Mouse (Mus musculus) kidney, adult 18-20 months (tissue): ENCODE data around the gene Cenpb.
"Not testable (repeated sequence)": the region's sequence is repeated elsewhere in the genome, so short reads cannot be mapped to it uniquely, and the experiment has no call there.

Source experiments
- DNase-seq: peaks from one replicate; pipeline ENCODE4 v3.0.0; 2021

Cenpb gene

DNA sequence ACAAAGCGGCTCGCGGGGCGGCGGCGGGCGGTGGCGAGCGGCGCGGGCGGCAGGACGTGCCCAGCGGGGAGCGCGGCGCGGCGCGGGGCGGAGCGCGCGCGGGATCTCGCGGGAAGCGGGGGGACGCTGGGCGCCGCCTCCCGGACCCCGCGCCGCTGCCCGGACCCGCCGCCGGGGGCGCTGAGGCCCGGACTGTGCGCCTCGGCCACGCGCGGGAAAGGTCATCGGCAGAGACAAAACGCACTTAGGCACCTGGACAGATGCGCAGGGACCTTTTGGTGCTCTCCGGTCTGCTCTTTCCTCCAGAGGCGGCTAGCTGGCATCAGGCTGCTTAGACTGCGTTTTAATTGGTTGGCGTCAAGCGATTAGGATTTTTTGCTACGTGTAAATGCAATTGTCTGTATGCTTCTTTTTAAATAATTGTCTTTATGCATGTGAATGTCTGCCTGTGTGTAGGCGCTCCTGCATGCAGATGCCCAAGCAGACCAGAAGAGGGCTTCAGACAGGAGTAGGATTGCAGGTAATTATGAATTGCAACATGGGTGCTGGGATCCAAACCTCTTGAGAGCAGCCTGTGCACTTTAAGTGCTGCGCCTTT lies at the start of gene Cenpb:
Gene Cenpb, minus strand, starts transcription at position 78 of the 598 bp plus-strand sequence.
- DNase-seq = peak; percentile 90

DNA sequence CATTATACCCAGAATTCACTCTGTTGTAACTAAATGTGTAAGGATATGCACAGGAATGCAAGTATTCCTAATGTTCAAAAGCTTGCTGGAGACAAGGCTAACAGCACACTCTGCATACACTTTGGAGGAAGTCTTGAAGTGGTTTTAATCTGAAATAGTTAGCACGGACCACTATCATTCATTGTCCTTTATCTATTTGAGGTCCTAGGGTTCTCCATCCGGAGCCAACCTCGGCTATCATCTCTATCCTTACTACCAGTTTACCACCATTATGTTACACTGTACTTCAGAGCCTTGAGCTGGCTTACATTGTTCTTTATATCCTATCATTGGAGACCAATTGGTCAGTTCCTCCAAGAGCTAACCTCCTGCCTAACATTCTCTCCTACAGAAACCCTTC lies 47.4 kb upstream of the Cenpb start:
- no peak for DNase-seq

DNA sequence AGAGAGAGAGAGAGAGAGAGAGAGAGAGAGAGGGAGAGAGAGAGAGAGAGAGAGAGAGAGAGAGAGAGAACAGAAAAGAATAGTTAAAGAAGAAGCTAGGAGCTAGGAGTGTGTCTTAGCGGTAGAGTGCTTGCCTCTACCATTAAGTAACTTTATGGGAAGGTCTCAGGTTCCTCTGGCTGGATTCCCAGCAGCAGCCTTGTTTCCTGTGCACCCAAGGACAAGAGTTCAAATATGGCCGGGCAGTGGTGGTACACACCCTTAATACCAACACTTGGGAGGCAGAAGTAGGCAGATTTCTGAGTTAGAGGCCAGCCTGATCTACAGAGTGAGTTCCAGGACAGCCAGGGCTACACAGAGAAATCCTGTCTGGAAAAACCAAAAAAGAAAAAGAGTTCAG lies 46.8 kb upstream of the Cenpb start:
- DNase-seq = not testable (repeated sequence)

DNA sequence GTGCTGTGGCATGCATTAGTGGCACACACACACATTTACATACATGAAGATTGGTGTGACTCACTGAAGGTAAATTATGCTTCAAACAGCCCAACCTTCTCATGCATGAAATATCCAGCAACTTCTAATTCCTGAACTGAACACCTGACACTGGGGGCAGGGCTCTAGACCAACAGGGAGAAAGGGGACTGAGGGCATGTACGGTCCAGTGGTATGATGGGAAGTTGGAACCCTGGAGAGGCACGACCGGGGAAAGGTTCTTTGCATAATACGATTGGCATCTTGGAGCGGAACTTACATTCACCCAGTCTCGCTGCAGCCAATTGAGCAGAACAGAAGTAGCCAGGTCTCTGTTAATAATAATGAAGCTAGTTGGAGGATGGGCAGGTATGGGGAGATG lies 45.3 kb upstream of the Cenpb start:
- peak; percentile 58 for DNase-seq

DNA sequence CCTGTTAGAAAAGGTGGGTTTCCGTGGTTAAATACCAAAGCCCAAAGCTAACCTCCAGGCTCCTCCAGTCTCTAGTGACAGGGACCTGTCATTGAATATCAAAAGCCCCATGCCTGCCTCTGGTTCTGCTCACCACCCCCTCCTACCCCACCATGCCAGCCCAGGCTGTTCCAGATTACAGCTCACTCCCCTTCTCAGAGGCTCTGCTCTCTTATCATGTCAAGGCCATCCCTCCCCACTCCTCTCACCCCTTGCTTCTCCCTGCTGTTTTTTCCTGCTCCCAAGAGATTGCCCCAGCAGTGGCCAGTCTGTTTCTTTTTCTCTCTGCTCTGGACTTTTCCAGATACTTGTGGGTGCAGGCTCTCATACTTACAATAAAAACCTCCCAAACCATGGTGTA lies 43.7 kb upstream of the Cenpb start:
- DNase-seq = no peak

DNA sequence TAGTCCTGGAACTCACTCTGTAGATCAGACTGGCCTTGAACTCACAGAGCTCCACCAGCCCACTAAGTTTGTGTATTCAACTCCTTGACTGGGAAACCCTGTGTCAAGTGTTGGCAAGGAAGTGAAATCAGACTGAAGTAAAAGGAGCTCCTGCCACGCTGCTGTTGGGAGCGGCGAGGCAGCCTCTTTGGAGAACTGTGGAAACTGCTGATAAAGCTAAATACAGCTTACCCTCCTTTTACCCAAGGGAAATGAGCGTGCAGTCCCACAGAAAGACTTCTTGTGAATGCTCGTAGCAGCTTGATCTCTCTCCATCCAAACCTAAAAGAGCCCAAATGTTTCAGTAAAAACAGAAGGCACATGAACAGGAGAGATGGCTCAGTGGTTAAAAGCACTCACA lies 42.7 kb upstream of the Cenpb start:
- DNase-seq = no peak

DNA sequence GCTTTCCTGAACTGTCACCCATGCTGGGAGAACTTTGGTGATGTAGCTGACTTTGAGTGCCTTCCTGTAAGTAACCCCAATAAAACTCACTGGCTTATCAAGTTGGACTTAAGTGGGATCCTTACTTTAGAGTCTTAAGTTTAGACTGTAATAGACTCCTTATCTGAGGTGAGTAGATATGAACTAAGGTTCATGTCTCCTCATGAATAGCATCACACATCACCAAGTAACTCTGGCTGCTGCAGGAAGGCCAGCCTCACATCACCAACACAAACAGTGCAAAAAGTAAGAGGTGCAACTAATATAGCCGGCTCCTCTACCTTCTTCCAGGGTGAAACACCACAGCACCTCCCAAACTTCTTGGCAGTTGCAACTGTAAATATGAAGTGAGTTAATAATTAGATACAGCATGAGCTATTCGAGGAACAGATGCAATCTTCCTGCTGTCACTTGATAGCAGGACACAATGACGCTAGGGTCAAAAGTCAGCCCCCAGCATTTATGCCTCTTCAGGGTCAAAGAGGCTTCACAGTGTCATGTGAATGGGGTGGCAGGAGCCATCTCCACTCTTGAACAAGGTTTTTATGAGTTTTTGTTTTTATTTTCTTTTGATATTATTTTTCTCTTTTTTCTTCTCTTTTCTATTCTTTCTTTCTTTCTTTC lies 42.1 kb upstream of the Cenpb start:
- no peak for DNase-seq

DNA sequence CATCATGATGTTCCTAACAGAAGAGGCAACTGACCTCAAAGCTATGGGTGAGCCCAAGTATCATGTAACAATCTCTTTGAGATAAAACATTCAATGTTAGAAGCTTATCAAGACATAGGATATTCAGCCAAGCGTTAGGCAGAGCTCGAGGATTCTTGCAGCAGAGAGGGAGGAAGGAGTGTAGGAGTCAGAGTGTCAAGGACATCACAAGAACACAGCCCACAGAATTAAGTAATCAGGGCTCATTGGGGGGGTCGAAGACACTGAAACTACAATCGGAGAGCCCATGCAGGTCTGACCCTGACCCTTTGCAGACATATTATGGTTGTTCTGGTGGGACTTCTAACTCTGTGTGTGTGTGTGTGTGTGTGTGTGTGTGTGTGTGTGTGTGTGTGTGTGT lies 40.2 kb upstream of the Cenpb start:
- DNase-seq = no peak

DNA sequence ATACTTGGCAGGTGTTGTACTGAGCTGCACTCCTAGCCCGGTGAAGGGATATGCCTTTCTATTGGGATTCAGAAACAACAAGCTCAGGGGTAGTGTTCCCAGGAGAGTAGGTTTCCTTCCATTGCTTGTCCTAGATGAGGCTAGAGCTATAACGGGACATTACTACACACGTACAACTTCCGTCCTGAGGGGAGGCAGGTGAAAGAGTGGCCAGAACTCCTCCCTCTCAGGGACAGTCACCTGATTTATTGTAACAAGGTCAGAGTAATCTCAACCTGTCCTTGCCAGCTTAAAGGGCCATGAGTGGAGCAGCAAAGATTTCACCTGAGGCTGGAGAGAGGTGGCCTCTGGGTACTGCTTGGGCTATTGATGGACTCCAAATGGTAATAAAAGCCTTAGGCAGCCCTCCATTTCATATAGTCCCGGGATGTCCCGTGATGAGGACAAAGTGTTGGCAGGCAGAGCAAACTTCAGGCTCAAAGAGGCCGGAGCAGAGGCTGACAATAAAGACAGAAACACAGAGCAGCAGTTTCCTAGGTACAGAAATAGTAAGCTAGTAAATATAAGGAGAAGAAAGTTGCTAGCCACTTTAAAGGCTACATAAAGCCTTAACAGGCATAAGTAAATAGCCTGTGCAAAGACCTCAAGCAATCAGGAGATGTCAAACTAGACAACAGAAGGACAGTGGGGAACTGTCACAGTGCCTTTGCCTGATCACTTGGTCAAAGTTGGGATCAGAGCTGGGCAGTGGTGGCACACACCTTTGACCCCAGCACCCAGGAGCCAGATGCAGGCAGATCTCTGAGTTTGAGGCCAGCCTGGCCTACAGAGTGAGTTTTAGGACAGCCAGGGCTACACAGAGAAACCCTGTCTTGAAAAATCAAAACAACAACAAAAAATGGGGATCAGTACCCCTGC lies 36.3 kb upstream of the Cenpb start:
- peak; percentile 61 for DNase-seq

DNA sequence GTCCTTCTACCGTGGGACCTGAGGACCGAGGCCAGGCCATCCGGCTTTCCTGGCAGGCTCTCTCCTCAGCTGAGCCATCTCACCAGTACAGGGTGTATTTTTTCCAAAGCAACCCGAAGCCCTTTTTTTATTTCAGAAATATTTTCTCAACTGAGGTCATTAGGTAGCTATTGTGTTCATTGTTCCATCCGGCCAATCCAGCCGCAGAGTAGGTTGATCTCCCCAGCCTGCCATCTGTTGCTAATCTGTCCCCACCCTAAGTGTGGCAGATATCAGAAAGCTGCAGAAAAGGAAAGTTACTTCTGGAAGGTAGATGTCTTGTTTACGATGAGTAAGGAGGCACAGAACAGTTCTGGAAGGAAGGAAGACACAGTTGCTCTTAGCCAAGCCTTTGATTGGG lies 33.9 kb upstream of the Cenpb start:
- no peak for DNase-seq

DNA sequence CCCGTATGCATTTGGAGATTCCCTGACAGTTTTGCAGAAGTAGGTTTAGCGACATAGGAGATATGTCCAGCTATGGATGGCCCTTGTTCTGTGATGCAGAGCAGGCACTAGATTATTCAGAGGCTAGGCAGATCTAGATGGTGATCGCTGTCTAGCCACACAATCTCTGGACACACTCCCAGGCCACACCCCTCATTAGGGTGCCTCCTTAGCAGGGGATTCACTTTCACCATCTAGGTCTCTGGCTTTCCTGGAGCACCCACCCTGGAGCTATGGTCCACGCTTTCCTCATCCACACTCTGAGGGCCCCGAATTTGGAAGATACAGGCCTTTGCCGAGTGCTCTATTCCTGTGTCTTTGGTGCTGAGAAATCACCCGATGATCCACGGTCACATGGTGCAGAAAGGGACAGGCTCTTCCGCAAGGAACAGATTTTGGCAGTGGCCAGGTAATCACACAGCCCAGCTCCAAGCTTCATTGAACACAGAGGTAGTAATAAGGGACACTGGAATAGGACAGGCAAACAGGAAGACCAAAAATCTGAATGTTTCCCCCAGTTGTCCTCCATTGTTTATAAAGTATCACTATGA lies 31.3 kb upstream of the Cenpb start:
- DNase-seq = peak; percentile 50

DNA sequence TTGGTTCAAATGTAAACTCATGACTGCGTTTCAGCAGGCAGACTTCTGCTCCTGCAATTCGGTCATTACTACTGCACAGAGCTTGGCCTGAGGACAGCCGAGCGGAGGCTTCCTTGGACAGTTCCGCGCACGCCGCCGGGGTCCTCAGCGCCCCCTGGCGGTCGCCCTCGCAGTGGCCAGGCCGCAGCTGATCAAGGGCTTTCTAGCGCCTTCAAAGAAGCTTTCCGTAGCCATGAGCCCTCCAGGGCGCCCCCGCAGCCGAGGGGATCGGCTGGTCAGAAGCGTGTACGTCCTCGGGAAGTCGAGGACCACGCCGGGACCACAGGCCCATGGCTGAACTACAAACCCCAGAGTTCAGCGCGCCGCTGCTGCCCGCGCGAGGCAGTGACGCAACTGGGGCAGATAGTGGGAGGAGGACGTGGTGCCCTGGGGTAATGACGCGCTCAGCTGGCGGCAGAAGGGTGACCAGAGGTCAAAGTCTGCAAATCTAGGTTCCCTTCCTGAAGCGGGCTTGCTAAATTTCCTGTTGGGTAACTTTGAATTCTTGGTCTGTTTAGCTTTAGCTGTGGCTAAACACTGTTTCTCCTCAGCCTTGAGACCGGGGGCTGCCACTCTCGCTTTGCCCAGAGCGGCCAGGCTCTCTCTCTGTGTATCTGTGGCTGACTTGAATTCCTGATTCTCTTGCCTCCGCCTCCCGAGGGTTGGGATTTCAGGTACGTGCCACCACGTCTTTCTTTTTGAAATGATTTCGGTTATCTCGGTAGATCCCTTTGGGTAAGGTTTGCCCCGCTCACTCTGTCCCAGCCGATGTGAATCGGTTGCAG lies 30.3 kb upstream of the Cenpb start:
- DNase-seq = peak; percentile 98

DNA sequence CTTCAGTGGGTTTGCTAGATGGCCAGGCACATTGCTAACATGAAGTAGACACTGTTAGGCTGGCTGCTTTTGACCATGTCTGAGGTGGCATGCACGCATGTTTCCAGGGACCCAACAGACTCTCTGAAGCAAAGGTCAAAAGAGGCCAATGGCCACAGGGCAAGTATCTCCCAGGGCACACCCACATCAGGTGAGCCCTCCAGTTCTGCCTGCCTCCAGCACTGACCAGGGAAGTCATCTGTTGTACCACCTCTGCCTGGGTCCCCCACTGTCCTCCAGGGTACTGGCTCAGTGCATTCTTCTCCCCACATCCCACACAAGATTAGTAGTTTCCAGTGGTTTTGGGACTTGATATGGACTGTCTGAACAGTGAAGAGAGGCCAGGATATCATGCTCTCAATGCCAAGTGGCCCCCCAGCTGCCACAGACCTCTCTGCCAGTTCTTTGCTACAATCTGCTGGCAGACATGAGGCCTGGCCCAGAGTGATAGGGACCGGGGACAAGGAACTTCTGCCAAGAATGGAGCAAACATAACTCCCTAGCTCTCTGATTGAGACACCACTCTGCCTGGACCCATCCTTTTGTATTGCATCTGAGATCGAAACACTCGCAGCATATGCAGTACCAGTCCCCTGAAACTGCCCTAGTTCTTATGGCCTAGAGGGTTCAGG lies 29.4 kb upstream of the Cenpb start:
- no peak for DNase-seq

DNA sequence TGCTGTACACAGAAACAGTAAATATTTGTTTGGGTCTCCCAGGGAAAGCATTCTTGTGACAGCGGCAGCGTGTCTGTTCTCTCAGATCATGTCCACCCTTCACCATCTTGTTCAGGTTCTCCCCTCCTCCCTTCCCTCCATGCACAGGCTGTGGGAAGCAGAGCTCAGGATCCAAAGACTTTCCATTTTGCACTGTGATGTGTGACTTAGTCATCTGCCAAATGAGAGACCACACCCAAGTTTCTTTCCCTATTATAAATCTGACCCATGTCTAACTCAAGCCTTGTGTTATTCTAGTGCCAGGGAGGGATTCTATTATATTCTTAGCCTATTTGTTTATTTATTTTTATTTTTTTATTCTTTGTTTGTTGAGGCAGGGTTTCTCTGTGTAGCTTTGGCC lies 28.5 kb upstream of the Cenpb start:
- no peak for DNase-seq

DNA sequence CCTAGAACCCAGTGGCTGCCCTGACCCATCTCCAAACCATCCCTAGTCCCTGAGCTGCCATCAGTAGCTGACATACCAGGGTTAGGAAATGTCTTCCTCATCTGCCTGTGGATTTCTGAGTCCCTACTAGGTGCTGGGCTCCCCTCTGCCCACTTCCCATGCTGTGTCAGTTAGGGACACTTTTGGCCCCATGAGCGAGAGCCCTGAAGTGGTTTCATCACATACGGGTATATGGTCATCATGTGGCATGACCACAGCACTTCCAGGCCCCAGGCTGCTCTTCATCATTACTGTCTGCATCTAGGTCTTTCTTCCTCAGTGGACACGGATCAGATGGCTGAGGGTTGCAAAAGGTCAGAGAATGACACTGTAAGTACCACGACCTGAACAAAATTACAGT lies 26.9 kb upstream of the Cenpb start, which contains the start of gene Ap5s1:
Gene Ap5s1, plus strand, starts transcription at position 301 of the 400 bp plus-strand sequence.
- DNase-seq = no peak

DNA sequence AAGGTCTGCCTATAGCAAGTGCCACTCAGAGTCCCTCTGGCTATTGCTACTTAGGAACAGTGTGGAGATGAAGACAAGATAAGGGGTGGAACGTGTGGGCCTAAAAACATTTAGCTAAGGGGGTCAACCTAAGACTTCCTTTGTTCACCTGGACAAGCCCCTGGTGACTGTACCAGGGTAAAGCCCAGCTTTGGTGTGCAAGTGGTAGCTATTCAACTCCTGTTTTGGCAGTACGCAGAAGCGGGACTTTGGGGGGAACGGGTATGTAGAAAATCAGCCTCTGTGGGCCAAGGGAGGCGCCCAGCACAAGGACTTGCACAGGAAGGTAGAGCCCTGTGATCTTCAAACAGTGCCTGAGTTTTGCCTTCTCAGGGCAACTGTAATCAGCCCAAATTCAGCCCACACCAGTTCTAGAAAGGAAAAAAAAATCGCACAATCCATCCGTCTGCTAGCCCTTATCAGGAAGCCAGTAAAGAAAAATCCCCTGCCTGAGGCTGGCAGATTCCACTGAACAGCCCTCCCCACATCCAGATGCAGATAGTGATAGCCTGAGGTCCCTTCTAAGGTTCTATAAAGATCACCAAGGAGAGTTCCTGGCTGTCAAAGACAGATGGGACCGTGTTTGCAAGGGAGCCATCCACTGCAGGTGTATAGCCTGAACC lies 25.8 kb upstream of the Cenpb start:
- DNase-seq = no peak

DNA sequence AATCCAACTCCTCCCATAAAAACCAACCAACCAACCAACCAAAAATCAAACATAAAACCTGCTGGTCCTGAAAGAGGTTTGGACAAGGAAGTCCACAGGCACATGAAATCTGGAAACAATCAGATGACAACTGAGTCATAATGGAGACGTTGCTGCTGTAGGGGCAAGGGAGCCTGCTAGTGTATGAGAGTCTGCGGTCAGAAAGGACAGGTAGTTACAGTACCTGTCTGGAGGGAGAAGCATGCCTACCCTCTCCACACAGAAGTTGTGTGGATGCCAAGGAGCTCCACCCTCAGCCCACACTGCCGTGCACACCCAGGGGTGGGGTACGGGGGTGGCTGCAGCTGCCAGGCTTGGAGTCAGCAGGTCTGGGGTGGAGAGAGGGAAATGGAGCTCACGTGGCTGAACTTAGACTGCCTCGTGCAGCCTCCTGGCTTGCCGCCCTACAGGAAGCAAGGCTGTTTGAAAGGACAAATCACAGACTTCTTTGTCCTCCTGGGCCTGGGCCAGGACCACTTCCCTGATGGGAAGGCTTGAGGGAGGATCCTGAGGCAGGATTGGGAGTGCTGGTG lies 24.6 kb upstream of the Cenpb start:
- DNase-seq = peak; percentile 96

DNA sequence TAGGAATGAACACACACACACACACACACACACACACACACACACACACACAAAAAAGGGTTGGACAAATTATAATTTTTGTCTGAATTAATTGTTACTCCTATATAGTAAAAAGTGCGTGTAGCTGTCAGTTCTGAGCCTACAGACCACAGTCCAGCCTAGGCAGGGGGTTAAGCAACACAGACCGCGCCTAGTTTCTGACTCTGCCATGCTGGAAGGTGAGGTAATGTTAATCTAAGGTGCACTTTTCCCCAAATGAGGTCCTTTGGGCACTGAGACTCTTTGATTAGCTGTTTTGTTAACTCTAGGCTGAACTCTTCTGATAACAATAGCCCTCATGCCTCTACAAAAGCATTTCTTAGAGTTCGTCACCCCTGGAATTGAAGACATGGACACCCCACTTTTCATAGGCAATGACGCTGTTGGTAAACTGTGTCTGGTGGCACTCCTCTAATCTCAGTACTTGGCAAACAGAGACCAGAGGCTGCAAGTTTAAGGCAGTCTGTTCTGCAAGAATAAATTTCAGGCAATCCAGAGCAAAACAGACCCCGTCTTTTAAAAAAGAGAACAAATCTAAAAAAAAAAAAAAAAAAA lies 24.0 kb upstream of the Cenpb start:
- DNase-seq = no peak

DNA sequence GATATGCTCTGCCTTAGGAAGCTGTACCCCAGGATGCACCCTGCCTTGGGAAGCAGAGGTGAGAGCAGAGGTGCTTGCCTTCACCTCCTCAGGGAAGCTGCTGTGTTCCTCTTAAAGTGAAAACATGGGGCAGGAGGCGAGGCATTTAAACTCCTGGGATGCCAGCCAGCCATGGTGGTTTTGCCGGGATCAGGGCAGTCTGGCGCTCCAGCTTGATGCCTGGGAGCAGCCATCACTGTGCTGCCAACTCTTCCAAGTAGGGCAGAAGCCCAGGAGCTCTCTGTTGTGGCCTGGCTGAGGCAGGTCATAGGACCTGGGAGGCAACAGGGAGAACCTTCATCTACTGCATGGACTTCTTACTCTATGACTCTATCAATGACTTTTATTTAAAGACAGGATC lies 21.4 kb upstream of the Cenpb start:
- no peak for DNase-seq

DNA sequence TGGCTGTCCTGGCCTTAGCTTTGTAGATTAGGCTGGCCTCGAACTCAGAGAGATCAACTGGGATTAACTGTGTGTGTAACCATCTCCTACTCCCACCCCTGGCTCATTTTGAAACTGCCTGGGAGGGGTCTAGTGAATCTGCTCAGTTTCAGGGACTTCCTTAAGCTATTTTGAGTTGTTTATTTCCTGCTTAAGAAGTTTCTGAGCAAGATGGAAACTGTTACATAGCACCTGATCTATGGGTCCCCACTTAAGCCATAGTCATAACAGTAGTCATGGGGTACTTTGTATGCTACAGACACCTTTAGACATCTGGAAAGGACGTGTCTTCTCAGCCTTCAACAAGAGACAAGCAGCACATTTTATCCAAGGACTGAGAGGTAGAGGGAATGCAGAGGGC lies 20.8 kb upstream of the Cenpb start:
- DNase-seq = no peak
